Mouse (Mus musculus): Measurements from ENCODE around the gene 2700097O09Rik.
A peak's percentile ranks its signal among the peaks of the same experiment; 100 is the strongest.
"Not testable (repeated sequence)": the region's sequence is repeated elsewhere in the genome, so short reads cannot be mapped to it uniquely, and the experiment has no call there.

2700097O09Rik gene

DNA sequence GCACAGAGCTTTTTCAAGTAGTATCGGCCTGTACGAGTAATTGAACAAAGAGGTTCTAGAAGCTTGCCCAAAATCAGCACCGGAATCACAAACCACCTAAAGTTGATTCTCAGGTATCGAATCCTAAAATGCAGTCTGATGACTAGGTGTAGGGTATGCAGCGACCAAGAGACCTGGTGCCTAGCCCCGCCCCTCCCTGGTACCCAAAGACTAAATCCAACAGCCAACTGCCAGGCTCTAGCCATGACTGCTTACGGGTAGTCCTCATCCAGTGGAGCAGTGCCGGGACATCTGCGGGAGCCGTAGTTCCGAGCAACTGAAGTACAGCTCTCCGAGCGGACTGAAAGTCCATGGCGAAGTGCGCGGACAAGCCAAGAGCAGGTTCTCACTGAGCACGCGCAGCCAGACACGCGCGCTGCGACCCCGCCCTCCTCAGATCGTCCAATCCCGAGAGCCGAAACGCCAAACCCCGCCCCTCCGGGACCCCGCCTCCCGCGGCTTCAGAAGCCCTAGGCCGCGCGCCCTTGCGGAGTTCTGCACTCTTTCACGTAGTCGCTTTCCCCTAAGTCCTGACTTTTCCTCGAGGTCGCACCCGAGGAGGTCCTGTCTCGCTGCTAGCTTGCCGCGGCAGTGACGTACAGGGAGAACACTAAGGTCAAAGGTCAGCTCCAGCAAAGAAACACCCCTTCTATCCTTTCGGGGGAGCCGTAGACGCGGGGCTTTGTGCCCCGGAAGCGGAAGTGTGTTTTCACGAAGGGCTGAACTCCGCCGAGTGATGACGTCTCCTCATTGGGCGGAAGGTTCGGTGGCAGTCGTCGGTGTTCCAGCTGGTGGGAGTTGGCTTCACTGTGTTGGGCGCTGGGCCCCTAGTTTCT lies at the start of gene 2700097O09Rik, which contains the start of gene Srp54a:
2700097O09Rik (minus strand) TSS at position 385 of the 875 bp plus-strand sequence.
Srp54a (plus strand) TSS at position 537 of the 875 bp plus-strand sequence.
- DNase-seq = peak; percentile 86 to 93

GRCm38 (mm10) chr12:55124731-55125130 lies 44.8 kb upstream of the 2700097O09Rik start:
- not testable (repeated sequence) for DNase-seq

- DNase-seq = not testable (repeated sequence)
These were observed 44.3 kb upstream of the 2700097O09Rik start, which contains the start of gene Fam177a for GRCm38 (mm10) chr12:55124242-55124641. Fam177a (plus strand) TSS chr12:55124469.

DNA sequence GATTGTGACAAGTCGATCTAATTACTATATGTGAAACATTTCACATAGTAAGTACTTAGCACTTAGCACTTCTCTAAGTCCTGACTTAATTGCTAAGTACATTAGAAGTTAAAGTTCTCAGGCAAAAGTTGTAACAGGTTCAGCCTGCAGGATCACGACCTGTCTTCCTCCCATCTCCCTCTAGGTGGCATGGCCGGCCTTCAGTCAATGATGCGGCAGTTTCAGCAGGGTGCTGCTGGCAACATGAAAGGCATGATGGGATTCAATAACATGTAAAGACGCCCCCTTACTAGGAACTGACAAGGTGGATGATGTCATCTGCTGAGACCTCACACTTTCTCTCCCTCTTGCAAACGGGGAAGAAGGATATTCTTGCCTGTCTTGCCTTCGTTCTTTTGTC lies 32.7 kb upstream of the 2700097O09Rik start:
- DNase-seq = not testable (repeated sequence)

GRCm38 (mm10) chr12:55092127-55092526 lies 12.2 kb upstream of the 2700097O09Rik start:
- DNase-seq = not testable (repeated sequence)

- not testable (repeated sequence) for DNase-seq
These were observed 662 bp upstream of the 2700097O09Rik start for GRCm38 (mm10) chr12:55080601-55080942.

GRCm38 (mm10) chr12:55078706-55079105 lies 1.2 kb downstream of the 2700097O09Rik start:
- not testable (repeated sequence) for DNase-seq

DNA sequence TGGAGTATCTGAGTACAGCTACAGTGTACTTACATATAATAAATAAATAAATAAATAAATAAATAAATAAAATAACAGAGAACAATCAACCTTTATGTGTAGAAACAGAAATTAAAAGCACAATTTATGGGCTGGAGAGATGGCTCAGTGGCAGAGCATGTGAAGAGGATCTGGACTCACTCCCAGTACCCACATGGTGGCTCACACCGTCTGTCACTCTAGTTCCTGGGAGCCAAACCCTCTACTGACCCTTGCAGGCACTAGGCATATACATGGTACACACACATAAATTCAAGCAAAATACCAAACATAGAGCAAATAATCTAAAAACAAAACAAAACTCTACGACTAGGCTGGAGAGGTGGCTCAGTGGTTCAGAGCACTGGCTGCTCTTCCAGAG lies 4.6 kb downstream of the 2700097O09Rik start:
- no peak for DNase-seq

- no peak for DNase-seq
These were observed 6.2 kb downstream of the 2700097O09Rik start for GRCm38 (mm10) chr12:55073686-55074085.

- no peak for DNase-seq
These were observed 7.4 kb downstream of the 2700097O09Rik start for GRCm38 (mm10) chr12:55072495-55072894.

- no peak for DNase-seq
These were observed 17.8 kb downstream of the 2700097O09Rik start for GRCm38 (mm10) chr12:55062141-55062540.

- DNase-seq = no peak
These were observed 18.9 kb downstream of the 2700097O09Rik start for GRCm38 (mm10) chr12:55061006-55061405.

DNA sequence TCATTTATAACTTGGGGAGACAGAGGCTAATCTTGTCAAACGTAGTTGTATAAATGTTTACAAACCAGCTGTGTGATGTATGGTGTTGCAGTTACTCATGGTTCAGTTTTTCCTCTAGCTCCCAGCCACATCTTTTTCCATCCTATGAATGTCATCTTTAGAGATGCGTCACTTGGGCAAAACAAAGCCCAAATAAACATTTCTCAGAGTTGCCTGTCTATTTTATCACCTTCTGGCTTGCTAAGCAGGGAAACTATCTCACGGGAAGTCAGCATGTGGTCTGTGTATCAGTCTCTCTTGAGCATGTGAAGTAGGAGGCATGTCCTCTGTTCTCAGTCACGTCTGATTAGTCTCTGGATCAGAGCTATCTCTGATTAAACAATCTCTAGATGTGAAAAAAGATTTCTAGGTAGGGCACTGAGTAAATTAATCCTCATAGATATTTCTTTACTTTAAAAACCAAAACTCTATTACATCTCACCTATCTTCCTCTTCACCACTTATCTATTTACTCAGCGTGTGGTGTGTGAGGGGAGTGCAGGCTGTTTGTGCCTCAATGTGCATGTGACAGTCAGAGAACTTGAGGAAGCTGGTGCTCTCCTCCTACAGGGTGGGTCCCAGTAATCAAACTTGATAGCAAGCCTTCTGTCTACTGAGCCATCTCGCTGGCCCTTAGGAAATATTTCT lies 19.6 kb downstream of the 2700097O09Rik start:
- no peak for DNase-seq

- no peak for DNase-seq
These were observed 20.1 kb downstream of the 2700097O09Rik start for GRCm38 (mm10) chr12:55059812-55060211.

- DNase-seq = no peak
These were observed 20.9 kb downstream of the 2700097O09Rik start for GRCm38 (mm10) chr12:55058865-55059615.

- no peak for DNase-seq
These were observed 23.2 kb downstream of the 2700097O09Rik start for GRCm38 (mm10) chr12:55056703-55057102.

GRCm38 (mm10) chr12:55054551-55055241 lies 25.2 kb downstream of the 2700097O09Rik start:
- no peak for DNase-seq

- DNase-seq = no peak
These were observed 26.6 kb downstream of the 2700097O09Rik start for GRCm38 (mm10) chr12:55053267-55053666.

DNA sequence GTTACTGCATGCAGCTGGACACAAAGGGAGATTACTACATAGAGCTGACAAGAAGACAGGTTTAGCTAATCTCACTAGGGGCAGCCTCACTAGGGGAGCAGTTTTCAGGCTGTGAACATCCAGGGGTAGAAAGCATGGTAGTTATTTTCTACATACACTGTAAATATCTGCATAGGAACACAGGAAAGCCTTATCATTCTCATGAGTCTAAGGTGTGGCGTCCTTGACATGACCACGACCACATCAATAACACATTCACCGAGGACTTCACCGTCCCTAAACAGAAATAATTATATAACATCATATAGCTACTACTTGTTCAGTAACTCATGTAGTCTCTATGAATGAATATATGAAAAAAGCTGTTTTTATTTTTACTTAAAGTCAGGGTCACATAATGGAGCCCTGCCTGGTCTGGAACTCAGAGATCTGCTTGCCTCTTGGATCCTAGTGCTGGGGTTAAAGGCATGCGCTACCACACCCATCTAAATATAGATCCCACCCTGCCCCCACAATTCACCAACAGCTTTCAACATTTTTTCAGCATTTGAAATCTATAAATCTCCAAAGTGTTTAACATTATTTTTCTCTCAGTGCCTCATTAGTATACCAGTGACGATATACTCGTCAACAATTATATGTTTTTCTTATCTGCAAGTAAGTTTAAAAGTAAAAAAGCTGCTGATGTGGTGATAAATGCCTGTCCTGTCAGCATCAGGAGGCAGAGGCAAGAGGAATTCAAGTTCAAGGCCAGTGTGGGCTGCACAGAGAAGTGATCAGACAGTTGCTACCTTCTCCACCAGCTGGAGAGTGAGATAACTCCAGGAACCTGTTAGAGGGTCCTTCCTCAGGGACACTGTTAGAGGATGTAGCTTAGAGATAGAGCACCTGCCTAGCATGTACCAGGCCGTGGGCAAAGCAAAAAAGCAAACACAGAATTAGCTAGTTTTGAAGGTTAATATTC lies 28.4 kb downstream of the 2700097O09Rik start:
- no peak for DNase-seq

DNA sequence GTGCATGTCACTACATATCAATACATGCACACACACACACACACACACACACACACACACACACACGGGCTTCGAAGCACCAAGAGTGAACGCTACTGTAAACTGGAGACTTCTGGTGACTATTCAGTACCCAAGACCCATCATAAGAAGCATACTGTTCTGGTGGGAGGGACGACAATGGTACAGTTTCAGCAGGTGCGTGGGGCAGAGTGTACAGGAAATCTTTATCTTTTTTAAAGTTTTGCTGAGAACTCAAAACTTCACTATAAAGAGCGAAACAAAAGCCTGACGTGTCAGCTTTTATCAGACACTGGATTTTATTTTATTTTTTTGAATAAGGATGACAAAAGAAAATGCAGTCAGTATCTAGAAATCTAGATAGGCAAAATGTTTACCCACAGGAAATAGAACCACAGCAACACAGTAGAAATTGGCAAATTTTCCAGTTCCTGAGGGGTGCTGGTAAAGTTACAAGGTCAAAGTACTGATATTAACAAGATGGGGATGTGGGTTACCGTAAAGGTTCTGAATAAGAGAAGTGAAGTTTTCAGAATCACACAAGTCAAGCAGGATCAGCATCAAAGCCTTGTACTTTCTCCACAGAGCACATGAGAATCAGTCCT lies 30.1 kb downstream of the 2700097O09Rik start:
- no peak for DNase-seq

DNA sequence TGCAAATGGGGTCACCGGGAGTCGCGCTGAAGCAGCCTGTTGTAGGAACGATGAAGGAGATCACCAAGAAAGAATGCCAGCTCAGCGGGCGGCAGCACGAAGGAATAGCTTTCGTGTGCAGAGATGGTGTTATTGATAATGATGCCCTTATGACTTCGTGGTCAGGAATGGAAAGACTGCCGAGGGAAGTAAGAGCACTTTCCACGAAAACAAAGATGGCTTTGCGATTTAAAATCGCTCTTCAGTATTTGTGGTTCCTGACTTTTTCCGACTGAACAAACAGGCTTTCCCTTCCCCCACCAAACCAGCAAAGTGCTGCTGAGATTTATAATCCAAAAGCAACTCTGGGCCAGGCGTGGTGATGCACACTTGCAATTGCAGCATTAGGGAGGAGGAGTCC lies 38.9 kb downstream of the 2700097O09Rik start:
- DNase-seq = no peak

Measured in thymus, adult 18-20 months (tissue).